Mouse (Mus musculus): Measurements from ENCODE around the gene Gm19345. TPM values are rescaled to one million over a fixed set of nuclear protein-coding genes. Genes with fewer than 3 reads are reported as not detected.

Gm19345 gene
- not detected for polyA plus RNA-seq (2014; fragmentation: Illumina TruSeq; extraction: RNeasy Lipid Tissue Mini Kit (QIAGEN cat#74804); ENCODE audit: low read depth, low replicate concordance)

DNA sequence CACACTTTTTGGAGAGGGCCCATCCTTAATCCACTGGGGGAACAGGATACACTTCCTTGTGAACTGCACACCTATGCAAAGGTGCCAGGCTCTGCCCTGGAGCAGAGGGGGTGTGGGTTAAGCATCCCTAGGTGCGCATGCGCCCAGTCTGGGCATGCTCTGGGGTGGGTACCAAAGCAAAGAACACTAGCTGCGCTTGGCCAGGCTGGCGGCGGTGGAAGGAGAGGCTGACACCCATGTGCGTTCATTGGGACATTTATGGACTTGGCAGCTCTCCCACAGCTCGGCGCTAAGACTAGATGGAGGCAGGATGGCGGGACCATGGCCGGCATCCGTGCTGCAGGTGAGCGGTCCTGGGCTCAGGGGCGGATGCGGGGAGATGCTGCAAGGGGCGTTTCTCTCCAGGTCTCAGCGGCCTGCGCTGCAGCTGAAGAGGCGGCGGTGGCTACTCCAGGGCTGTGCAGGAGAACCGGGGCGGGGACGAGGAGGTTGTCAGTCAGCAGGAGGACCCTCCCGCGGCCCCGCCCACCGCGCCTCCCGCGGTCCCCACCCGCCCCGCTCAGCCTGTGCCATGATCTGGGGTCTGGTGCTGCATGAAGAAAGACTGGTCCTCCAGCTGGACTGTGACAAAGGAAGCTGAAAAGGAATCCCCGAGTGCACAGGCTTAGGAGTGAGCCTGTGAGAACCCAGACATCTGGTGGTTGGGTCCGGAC is at the start of gene Gm19345:
Gene Gm19345, plus strand, starts transcription at position 146 of the 713 bp plus-strand sequence.

GRCm38 (mm10) chr7:19822604-19823058 is 29.2 kb upstream of the Gm19345 start, which contains the start of gene Bcl3:
Gene Bcl3, minus strand, starts transcription at chr7:19822770.

DNA sequence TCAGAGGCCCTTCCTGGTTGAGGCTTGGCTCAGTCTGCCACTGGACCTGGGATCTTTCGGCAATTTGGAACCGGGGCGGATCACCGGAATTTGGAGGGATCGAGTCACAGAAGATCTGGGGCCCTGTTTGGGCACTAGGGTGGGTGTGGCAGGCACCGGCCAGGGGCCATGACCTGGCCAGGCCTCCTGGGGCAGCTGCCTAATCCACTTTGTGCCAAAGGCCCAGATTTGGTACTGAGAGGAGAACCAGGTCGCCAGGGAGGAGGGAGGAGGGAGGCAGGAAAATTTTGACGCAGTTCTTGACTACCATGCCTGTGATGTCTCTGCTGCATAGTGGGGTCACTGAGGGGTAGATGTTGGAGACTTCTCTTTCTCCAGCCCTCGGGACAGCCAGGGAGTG is 9.4 kb downstream of the Gm19345 start, which contains the start of gene Ceacam16:
Gene Ceacam16, minus strand, starts transcription at position 101 of the 400 bp plus-strand sequence.

GRCm38 (mm10) chr7:19887849-19888248 is 36.0 kb downstream of the Gm19345 start, which contains the start of gene Ceacam19:
Gene Ceacam19, minus strand, starts transcription at chr7:19887965.

Other genes with a start within 250 kb of the Gm19345 start
- 1.2 TPM for gene Clasrp, start 247.5 kb upstream of the Gm19345 start, polyA plus RNA-seq (2014; fragmentation: Illumina TruSeq; extraction: RNeasy Lipid Tissue Mini Kit (QIAGEN cat#74804); ENCODE audit: low read depth, low replicate concordance)
- gene Relb, start 222.6 kb upstream of the Gm19345 start, polyA plus RNA-seq (2014; fragmentation: Illumina TruSeq; extraction: RNeasy Lipid Tissue Mini Kit (QIAGEN cat#74804); ENCODE audit: low read depth, low replicate concordance): 0.87 TPM
- 30.7 TPM for gene Clptm1, start 187.0 kb upstream of the Gm19345 start, polyA plus RNA-seq (2014; fragmentation: Illumina TruSeq; extraction: RNeasy Lipid Tissue Mini Kit (QIAGEN cat#74804); ENCODE audit: low read depth, low replicate concordance)
- not detected for gene Apoc2, start 174.1 kb upstream of the Gm19345 start, polyA plus RNA-seq (2014; fragmentation: Illumina TruSeq; extraction: RNeasy Lipid Tissue Mini Kit (QIAGEN cat#74804); ENCODE audit: low read depth, low replicate concordance)
- gene Gm44805, start 170.6 kb upstream of the Gm19345 start, polyA plus RNA-seq (2014; fragmentation: Illumina TruSeq; extraction: RNeasy Lipid Tissue Mini Kit (QIAGEN cat#74804); ENCODE audit: low read depth, low replicate concordance): not detected
- gene Apoc4, start 170.5 kb upstream of the Gm19345 start, polyA plus RNA-seq (2014; fragmentation: Illumina TruSeq; extraction: RNeasy Lipid Tissue Mini Kit (QIAGEN cat#74804); ENCODE audit: low read depth, low replicate concordance): 2.9 TPM
- gene Apoc1, start 159.3 kb upstream of the Gm19345 start, polyA plus RNA-seq (2014; fragmentation: Illumina TruSeq; extraction: RNeasy Lipid Tissue Mini Kit (QIAGEN cat#74804); ENCODE audit: low read depth, low replicate concordance): 25.6 TPM
- gene Apoe, start 152.8 kb upstream of the Gm19345 start, polyA plus RNA-seq (2014; fragmentation: Illumina TruSeq; extraction: RNeasy Lipid Tissue Mini Kit (QIAGEN cat#74804); ENCODE audit: low read depth, low replicate concordance): 11.9 TPM
- 0.82 TPM for gene Tomm40, start 136.6 kb upstream of the Gm19345 start, polyA plus RNA-seq (2014; fragmentation: Illumina TruSeq; extraction: RNeasy Lipid Tissue Mini Kit (QIAGEN cat#74804); ENCODE audit: low read depth, low replicate concordance)
- gene Nectin2, start 101.5 kb upstream of the Gm19345 start, polyA plus RNA-seq (2014; fragmentation: Illumina TruSeq; extraction: RNeasy Lipid Tissue Mini Kit (QIAGEN cat#74804); ENCODE audit: low read depth, low replicate concordance): 6.1 TPM
- not detected for gene Bcam, start 81.0 kb upstream of the Gm19345 start, polyA plus RNA-seq (2014; fragmentation: Illumina TruSeq; extraction: RNeasy Lipid Tissue Mini Kit (QIAGEN cat#74804); ENCODE audit: low read depth, low replicate concordance)
- not detected for gene Cblc, start 55.2 kb upstream of the Gm19345 start, polyA plus RNA-seq (2014; fragmentation: Illumina TruSeq; extraction: RNeasy Lipid Tissue Mini Kit (QIAGEN cat#74804); ENCODE audit: low read depth, low replicate concordance)
- gene Bcl3, start 29.2 kb upstream of the Gm19345 start, polyA plus RNA-seq (2014; fragmentation: Illumina TruSeq; extraction: RNeasy Lipid Tissue Mini Kit (QIAGEN cat#74804); ENCODE audit: low read depth, low replicate concordance): not detected
- not detected for gene Ceacam16, start 9.3 kb downstream of the Gm19345 start, polyA plus RNA-seq (2014; fragmentation: Illumina TruSeq; extraction: RNeasy Lipid Tissue Mini Kit (QIAGEN cat#74804); ENCODE audit: low read depth, low replicate concordance)
- not detected for gene Ceacam19, start 36.0 kb downstream of the Gm19345 start, polyA plus RNA-seq (2014; fragmentation: Illumina TruSeq; extraction: RNeasy Lipid Tissue Mini Kit (QIAGEN cat#74804); ENCODE audit: low read depth, low replicate concordance)
- gene Pvr, start 69.2 kb downstream of the Gm19345 start, polyA plus RNA-seq (2014; fragmentation: Illumina TruSeq; extraction: RNeasy Lipid Tissue Mini Kit (QIAGEN cat#74804); ENCODE audit: low read depth, low replicate concordance): 41.5 TPM
- not detected for gene Igsf23, start 98.8 kb downstream of the Gm19345 start, polyA plus RNA-seq (2014; fragmentation: Illumina TruSeq; extraction: RNeasy Lipid Tissue Mini Kit (QIAGEN cat#74804); ENCODE audit: low read depth, low replicate concordance)
- gene Ceacam20, start 113.4 kb downstream of the Gm19345 start, polyA plus RNA-seq (2014; fragmentation: Illumina TruSeq; extraction: RNeasy Lipid Tissue Mini Kit (QIAGEN cat#74804); ENCODE audit: low read depth, low replicate concordance): not detected
- not detected for gene Nlrp9b, start 139.5 kb downstream of the Gm19345 start, polyA plus RNA-seq (2014; fragmentation: Illumina TruSeq; extraction: RNeasy Lipid Tissue Mini Kit (QIAGEN cat#74804); ENCODE audit: low read depth, low replicate concordance)
- not detected for gene Vmn1r91, start 247.7 kb downstream of the Gm19345 start, polyA plus RNA-seq (2014; fragmentation: Illumina TruSeq; extraction: RNeasy Lipid Tissue Mini Kit (QIAGEN cat#74804); ENCODE audit: low read depth, low replicate concordance)